In the genomic region with DNA sequence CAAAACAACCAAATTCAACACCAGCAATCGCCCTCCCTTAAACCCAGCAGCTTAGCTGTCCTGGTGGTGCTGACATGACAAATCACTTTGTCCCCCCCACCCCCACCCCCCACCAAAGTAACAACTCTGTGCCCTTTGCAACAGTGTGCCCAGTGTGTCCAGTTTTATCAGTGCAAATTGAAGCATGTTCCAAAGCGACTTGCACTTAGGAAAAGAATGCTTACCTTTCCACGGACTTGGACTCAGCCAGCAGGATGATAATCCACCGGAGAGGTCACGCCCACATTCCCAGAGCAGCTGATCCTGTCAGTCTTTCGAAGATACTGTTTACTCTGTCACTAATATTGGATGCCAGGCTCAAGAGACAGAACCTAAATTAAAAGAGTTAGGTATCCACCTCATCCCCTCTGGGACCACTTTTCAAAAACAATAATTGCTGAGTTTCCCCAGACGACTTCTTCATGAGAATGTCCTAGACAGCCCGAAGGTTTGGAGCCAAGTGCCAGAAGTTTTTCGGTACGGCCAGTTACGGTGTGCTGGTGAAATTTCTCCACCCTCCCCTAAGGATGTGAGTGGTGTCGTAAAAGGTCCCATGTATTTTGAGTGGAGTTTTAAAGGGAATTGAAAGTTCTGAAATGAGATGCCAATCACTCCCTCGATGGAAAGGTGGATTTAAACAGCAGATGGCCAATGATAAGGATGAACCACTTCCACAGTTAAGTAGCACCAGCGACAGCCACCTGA, we compare ENCODE assay signal across 14 mouse cellular contexts. TPM values are rescaled to one million over a fixed set of nuclear protein-coding genes. Genes with fewer than 3 reads are reported as not detected.
A peak's percentile ranks its signal among the peaks of the same experiment; 100 is the strongest.
DNase-seq lines count a peak whose midpoint lies in the region; ATAC-seq and TF ChIP-seq lines count a peak whose summit lies in the region.
"Had no signal": no experiment of that assay in that cellular context is flagged by ENCODE, and none has a peak within 500 bp of the region (broad histone marks: within the 10 kb centered on the region; RNA-seq: fewer than 3 reads in every experiment).

Gene Mlip, minus strand, starts transcription at position 538 of the 744 bp plus-strand sequence.

- H3K4me2 ChIP-seq in heart, embryonic 11.5 days, result peak within 1 kb of the TSS; percentile 52
- H3K4me2 ChIP-seq: liver, embryonic 13.5 days had no signal

- H3K4me1 ChIP-seq in cortical plate, adult 2 months (ENCODE audit: control insufficient read depth, insufficient read depth, low read length), result no peaks in the 10 kb centered on the region
- peaks cover 9% of the 10 kb centered on the region; the same call in 1 of the 2 replicates for H3K4me1 ChIP-seq in heart, embryonic 11.5 days (ENCODE audit: control insufficient read depth, insufficient read depth, low read length)
- H3K4me1 ChIP-seq: liver, embryonic 13.5 days; midbrain, embryonic 10.5 days had no signal

- no peak for TF ChIP-seq POLR2A in cortical plate, adult 2 months (IDR thresholded peaks at IDR 0.05; ENCODE audit: extremely low read depth, insufficient read depth, low read length)

- no peak within 1 kb of the TSS for H3K27ac ChIP-seq in cortical plate, adult 2 months (ENCODE audit: insufficient read depth, low read length)
- no peak within 1 kb of the TSS for H3K27ac ChIP-seq in heart, embryonic 11.5 days (ENCODE audit: low read depth, low read length)
- H3K27ac ChIP-seq: liver, embryonic 13.5 days; midbrain, embryonic 10.5 days had no signal

- no peak for TF ChIP-seq CTCF in cortical plate, adult 2 months (IDR thresholded peaks at IDR 0.05; ENCODE audit: extremely low read depth, insufficient read depth, low read length)

- peak; percentile 55 for DNase-seq in gastrocnemius, adult 18-20 months (ENCODE audit: low spot score)
- DNase-seq in layer of hippocampus, postnatal 36 days, result no peak
- DNase-seq in cerebellum, postnatal 36 days, result no peak
- DNase-seq in thymus, postnatal 0 days (ENCODE audit: low spot score), result no peak
- DNase-seq: adrenal gland, adult 2 months; liver, embryonic 13.5 days; thymus, adult 2 months had no signal

- H3K36me3 ChIP-seq in heart, embryonic 11.5 days (ENCODE audit: control insufficient read depth, insufficient read depth, low read length), result no peaks in the 10 kb centered on the region
- H3K36me3 ChIP-seq: G1E; liver, embryonic 13.5 days; midbrain, embryonic 10.5 days had no signal

- H3K9ac ChIP-seq in heart, embryonic 11.5 days (ENCODE audit: low read depth, low read length), result no peak within 1 kb of the TSS
- H3K9ac ChIP-seq: liver, embryonic 13.5 days had no signal

- H3K9me3 ChIP-seq in heart, embryonic 11.5 days (replicated peaks; ENCODE audit: control insufficient read depth, low read length), result no peaks in the 10 kb centered on the region
- H3K9me3 ChIP-seq: liver, embryonic 13.5 days; midbrain, embryonic 10.5 days had no signal

- no peak within 1 kb of the TSS for H3K4me3 ChIP-seq in cortical plate, adult 2 months (ENCODE audit: insufficient read depth, low read length)
- peak within 1 kb of the TSS; percentile 12; the same call in 1 of the 2 replicates for H3K4me3 ChIP-seq in heart, embryonic 11.5 days (ENCODE audit: low read depth, low read length)
- H3K4me3 ChIP-seq: liver, embryonic 13.5 days; midbrain, embryonic 10.5 days had no signal

- ATAC-seq in heart, embryonic 11.5 days (replicated peaks; ENCODE audit: insufficient number of reproducible peaks, low FRiP score, low TSS enrichment), result 0 out of 2 replicates have a peak, but pooled peaks have one; percentile 49
- ATAC-seq in granulocyte monocyte progenitor cell, adult 5-6 weeks (replicated peaks; ENCODE audit: poor library complexity, severe bottlenecking), result no peak
- ATAC-seq: intestine, postnatal 0 days had no signal

- WGBS in heart, embryonic 11.5 days (ENCODE audit: insufficient replicate concordance), result 32% methylated on average over 14 of the region's 14 CpGs

- no peaks in the 10 kb centered on the region for H3K27me3 ChIP-seq in heart, embryonic 11.5 days (ENCODE audit: control insufficient read depth, insufficient read depth, low read length)
- H3K27me3 ChIP-seq: liver, embryonic 13.5 days had no signal

RNA-seq across cellular contexts. Expression of gene Mlip, which starts in this region (rescaled TPM):
- 82.2 and 86.5 TPM in 2 replicates for polyA plus RNA-seq in cortical plate, adult 2 months (2012; rRNA removed)
- 100 to 1,000 TPM in 1 of 2 experiments, 10 to 100 TPM in 1; 88.0 to 103 TPM for total RNA-seq in gastrocnemius, adult 18-20 months (2021)
- polyA plus RNA-seq in heart, embryonic 11.5 days (2014; fragmentation: Nextera tagmentation; extraction: Ambion mirVana), result 76.2 and 78.5 TPM in 2 replicates
- 10 to 100 TPM; 41.6 to 48.2 TPM for total RNA-seq in layer of hippocampus, postnatal 36 days (2021)
- total RNA-seq in granulocyte monocyte progenitor cell, adult 5-6 weeks (2014; fragmentation: Nextera tagmentation), result not detected in 2 replicates
- not detected in 2 replicates for total RNA-seq in granulocyte monocyte progenitor cell, adult 5-6 weeks (2017)
- 0.14 TPM in 1 of 2 replicates, not detected in the other for polyA plus RNA-seq in thymus, postnatal 0 days (2015; fragmentation: Nextera tagmentation; extraction: Ambion mirVana)
- polyA plus RNA-seq: adrenal gland, adult 2 months; G1E; liver, embryonic 13.5 days; small intestine, adult 2 months had no signal

Comparison
In these comparisons a context has a peak if more than half of its experiments do, and no peak if none do; other contexts are left out.
1. RNA of gene Mlip (total RNA-seq): 88.0 to 103 TPM in gastrocnemius, adult 18-20 months and 41.6 to 48.2 TPM in layer of hippocampus, postnatal 36 days; not detected in granulocyte monocyte progenitor cell, adult 5-6 weeks; every median in the first group is over 10 times any median in the second.
2. RNA of gene Mlip (polyA plus RNA-seq): 82.2 to 86.5 TPM in cortical plate, adult 2 months and 76.2 to 78.5 TPM in heart, embryonic 11.5 days; 0.14 TPM in thymus, postnatal 0 days; every median in the first group is over 10 times any median in the second.